Mouse (Mus musculus): ENCODE results near the gene Spata32. TPM values are rescaled to one million over a fixed set of nuclear protein-coding genes. Genes with fewer than 3 reads are reported as not detected.

Spata32 gene
- polyA plus RNA-seq, 1 experiment from 2014 or later: not detected

- WGBS: 75% methylated on average over 11 of the region's 11 CpGs
- Histone ChIP-seq H3K9me3 (ENCODE audit: control insufficient read depth) (no peaks in the 10 kb centered on the region), H3K4me2 (replicated peaks; ENCODE audit: low read depth) (no peak overlapping the region), H3K27ac (ENCODE audit: low read depth, low read length) (no peak overlapping the region), H3K36me3 (ENCODE audit: control insufficient read depth, insufficient read depth) (no peaks in the 10 kb centered on the region), H3K4me3 (ENCODE audit: low read depth, low read length) (no peak overlapping the region), H3K4me1 (replicated peaks; ENCODE audit: control insufficient read depth, insufficient read depth, low read length) (peaks cover 6% of the 10 kb centered on the region), H3K27me3 (replicated peaks; ENCODE audit: control insufficient read depth, insufficient read depth, low read length) (no peaks in the 10 kb centered on the region), H3K9ac (ENCODE audit: low read depth, low read length) (no peak overlapping the region)
- no peak for ATAC-seq
- TF ChIP-seq CTCF (IDR thresholded peaks at IDR 0.05; ENCODE audit: low read depth): no peak
These were observed 29.4 kb upstream of the Spata32 start for GRCm38 (mm10) chr11:103247504-103248177.

GRCm38 (mm10) chr11:103246731-103247290, 28.6 kb upstream of the Spata32 start:
- H3K27me3 ChIP-seq (replicated peaks; ENCODE audit: control insufficient read depth, insufficient read depth, low read length): no peaks in the 10 kb centered on the region
- WGBS: 42% methylated on average over 4 of the region's 4 CpGs
- H3K27ac ChIP-seq (ENCODE audit: low read depth, low read length): peak overlapping the region; percentile 9; the same call in 1 of the 2 replicates
- no peak overlapping the region for H3K4me3 ChIP-seq (ENCODE audit: low read depth, low read length)
- no peak overlapping the region for H3K4me2 ChIP-seq (replicated peaks; ENCODE audit: low read depth)
- no peak for TF ChIP-seq CTCF (IDR thresholded peaks at IDR 0.05; ENCODE audit: low read depth)
- no peak for ATAC-seq
- H3K9me3 ChIP-seq (ENCODE audit: control insufficient read depth): no peaks in the 10 kb centered on the region
- peaks cover 6% of the 10 kb centered on the region for H3K4me1 ChIP-seq (replicated peaks; ENCODE audit: control insufficient read depth, insufficient read depth, low read length)
- H3K36me3 ChIP-seq (ENCODE audit: control insufficient read depth, insufficient read depth): no peaks in the 10 kb centered on the region
- no peak overlapping the region for H3K9ac ChIP-seq (ENCODE audit: low read depth, low read length)

- WGBS: 49% methylated on average over 10 of the region's 10 CpGs
- peak overlapping the region; percentile 9; the same call in 1 of the 2 replicates for H3K27ac ChIP-seq (ENCODE audit: low read depth, low read length)
- ATAC-seq: peak; percentile 22; the same call in 1 of the 2 replicates
- TF ChIP-seq CTCF (IDR thresholded peaks at IDR 0.05; ENCODE audit: low read depth): 0 out of 2 replicates have a peak, but pooled peaks have one; percentile 33
- H3K4me2 ChIP-seq (replicated peaks; ENCODE audit: low read depth): no peak overlapping the region
- H3K9me3 ChIP-seq (ENCODE audit: control insufficient read depth): no peaks in the 10 kb centered on the region
- no peak overlapping the region for H3K4me3 ChIP-seq (ENCODE audit: low read depth, low read length)
- no peaks in the 10 kb centered on the region for H3K27me3 ChIP-seq (replicated peaks; ENCODE audit: control insufficient read depth, insufficient read depth, low read length)
- H3K4me1 ChIP-seq (replicated peaks; ENCODE audit: control insufficient read depth, insufficient read depth, low read length): peaks cover 6% of the 10 kb centered on the region
- H3K9ac ChIP-seq (ENCODE audit: low read depth, low read length): no peak overlapping the region
- H3K36me3 ChIP-seq (ENCODE audit: control insufficient read depth, insufficient read depth): no peaks in the 10 kb centered on the region
These were observed 28.0 kb upstream of the Spata32 start for GRCm38 (mm10) chr11:103246081-103246730.

GRCm38 (mm10) chr11:103244856-103245255, 26.6 kb upstream of the Spata32 start:
- ATAC-seq: no peak
- WGBS: 78% methylated on average over 4 of the region's 4 CpGs
- no peak for TF ChIP-seq CTCF (IDR thresholded peaks at IDR 0.05; ENCODE audit: low read depth)
- H3K9me3 ChIP-seq (ENCODE audit: control insufficient read depth): no peaks in the 10 kb centered on the region
- no peak overlapping the region for H3K4me2 ChIP-seq (replicated peaks; ENCODE audit: low read depth)
- no peak overlapping the region for H3K9ac ChIP-seq (ENCODE audit: low read depth, low read length)
- no peaks in the 10 kb centered on the region for H3K27me3 ChIP-seq (replicated peaks; ENCODE audit: control insufficient read depth, insufficient read depth, low read length)
- H3K36me3 ChIP-seq (ENCODE audit: control insufficient read depth, insufficient read depth): no peaks in the 10 kb centered on the region
- H3K27ac ChIP-seq (ENCODE audit: low read depth, low read length): no peak overlapping the region
- H3K4me1 ChIP-seq (replicated peaks; ENCODE audit: control insufficient read depth, insufficient read depth, low read length): peaks cover 6% of the 10 kb centered on the region
- H3K4me3 ChIP-seq (ENCODE audit: low read depth, low read length): no peak overlapping the region

GRCm38 (mm10) chr11:103240740-103241139, 22.5 kb upstream of the Spata32 start:
- no peaks in the 10 kb centered on the region for H3K9me3 ChIP-seq (ENCODE audit: control insufficient read depth)
- no peaks in the 10 kb centered on the region for H3K27me3 ChIP-seq (replicated peaks; ENCODE audit: control insufficient read depth, insufficient read depth, low read length)
- H3K27ac ChIP-seq (ENCODE audit: low read depth, low read length): no peak overlapping the region
- no peaks in the 10 kb centered on the region; the same call in 1 of the 2 replicates for H3K4me1 ChIP-seq (replicated peaks; ENCODE audit: control insufficient read depth, insufficient read depth, low read length)
- H3K4me2 ChIP-seq (replicated peaks; ENCODE audit: low read depth): no peak overlapping the region
- H3K36me3 ChIP-seq (ENCODE audit: control insufficient read depth, insufficient read depth): peaks cover 24% of the 10 kb centered on the region
- WGBS: 31% methylated on average over 7 of the region's 7 CpGs
- H3K4me3 ChIP-seq (ENCODE audit: low read depth, low read length): no peak overlapping the region
- ATAC-seq: peak; percentile 64
- TF ChIP-seq CTCF (IDR thresholded peaks at IDR 0.05; ENCODE audit: low read depth): no peak
- H3K9ac ChIP-seq (ENCODE audit: low read depth, low read length): no peak overlapping the region

GRCm38 (mm10) chr11:103237757-103238156, 19.5 kb upstream of the Spata32 start:
- no peak overlapping the region for H3K27ac ChIP-seq (ENCODE audit: low read depth, low read length)
- 81% methylated on average over 9 of the region's 9 CpGs for WGBS
- peak; percentile 46 for TF ChIP-seq CTCF (IDR thresholded peaks at IDR 0.05; ENCODE audit: low read depth)
- no peak overlapping the region for H3K4me2 ChIP-seq (replicated peaks; ENCODE audit: low read depth)
- no peaks in the 10 kb centered on the region for H3K4me1 ChIP-seq (replicated peaks; ENCODE audit: control insufficient read depth, insufficient read depth, low read length)
- ATAC-seq: no peak
- no peak overlapping the region for H3K4me3 ChIP-seq (ENCODE audit: low read depth, low read length)
- H3K36me3 ChIP-seq (ENCODE audit: control insufficient read depth, insufficient read depth): peaks cover 27% of the 10 kb centered on the region
- H3K9ac ChIP-seq (ENCODE audit: low read depth, low read length): no peak overlapping the region
- H3K9me3 ChIP-seq (ENCODE audit: control insufficient read depth): no peaks in the 10 kb centered on the region
- no peaks in the 10 kb centered on the region for H3K27me3 ChIP-seq (replicated peaks; ENCODE audit: control insufficient read depth, insufficient read depth, low read length)
